Mouse (Mus musculus) telencephalon, adult 2 months (tissue): ENCODE results near the gene Rasl11a.
A peak's percentile ranks its signal among the peaks of the same experiment; 100 is the strongest.
"Not testable (repeated sequence)": the region's sequence is repeated elsewhere in the genome, so short reads cannot be mapped to it uniquely, and the experiment has no call there.

Source experiments
- DNase-seq: peaks from one replicate; pipeline ENCODE4 v3.0.0-alpha.2; 2011; ENCODE audit warnings: low read depth, low spot score

Rasl11a gene

DNA sequence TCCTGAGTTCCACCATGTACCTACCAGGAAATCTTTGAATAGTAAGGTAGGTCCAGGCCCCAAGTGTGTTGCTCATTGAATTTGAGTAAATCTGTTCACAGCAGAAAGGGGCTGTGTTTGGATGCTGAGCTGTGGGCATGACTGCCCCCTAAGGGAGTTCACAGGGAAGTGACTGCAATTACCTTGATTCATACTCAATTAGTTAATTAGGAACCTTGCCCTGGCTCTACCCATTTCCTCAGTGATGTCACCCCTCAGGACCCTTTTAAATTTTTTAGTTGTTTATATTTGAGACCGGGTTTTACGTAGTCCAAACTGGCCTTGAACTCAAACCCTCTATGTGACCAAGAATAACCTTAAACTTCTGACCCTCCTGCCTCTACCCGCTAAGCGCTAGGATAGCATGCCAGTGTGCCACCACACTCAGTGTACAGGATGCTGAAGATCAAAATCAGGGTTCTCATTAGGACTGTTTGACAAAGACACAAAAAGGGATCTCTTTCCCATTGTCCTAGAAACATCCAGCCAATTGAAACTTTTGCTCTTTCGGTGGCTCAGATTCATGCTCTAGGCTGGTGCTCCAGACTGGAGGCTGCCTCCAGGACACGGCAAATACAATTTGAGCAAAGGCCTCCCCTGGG is 450 bp upstream of the Rasl11a start:
- no peak for DNase-seq

DNA sequence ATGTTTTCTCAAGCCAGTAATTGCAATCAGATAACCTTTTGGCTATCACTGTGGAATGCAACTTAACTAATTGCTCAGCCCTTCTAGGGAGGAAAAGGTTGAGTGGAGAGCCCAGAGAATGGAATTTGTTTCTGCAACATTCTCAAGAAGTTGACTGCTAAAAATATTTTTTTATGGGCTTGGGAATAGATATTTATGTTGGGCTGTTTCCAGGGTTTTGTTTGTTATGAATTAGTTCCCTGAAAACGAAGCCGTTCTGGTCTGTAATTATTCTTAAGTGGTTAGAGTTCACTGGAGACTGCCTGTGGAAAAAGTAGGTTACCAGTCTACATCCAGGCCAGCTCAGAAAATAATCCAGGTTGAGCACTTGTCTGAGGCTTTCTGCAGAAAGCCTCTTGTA is 1.6 kb downstream of the Rasl11a start:
- no peak for DNase-seq

DNA sequence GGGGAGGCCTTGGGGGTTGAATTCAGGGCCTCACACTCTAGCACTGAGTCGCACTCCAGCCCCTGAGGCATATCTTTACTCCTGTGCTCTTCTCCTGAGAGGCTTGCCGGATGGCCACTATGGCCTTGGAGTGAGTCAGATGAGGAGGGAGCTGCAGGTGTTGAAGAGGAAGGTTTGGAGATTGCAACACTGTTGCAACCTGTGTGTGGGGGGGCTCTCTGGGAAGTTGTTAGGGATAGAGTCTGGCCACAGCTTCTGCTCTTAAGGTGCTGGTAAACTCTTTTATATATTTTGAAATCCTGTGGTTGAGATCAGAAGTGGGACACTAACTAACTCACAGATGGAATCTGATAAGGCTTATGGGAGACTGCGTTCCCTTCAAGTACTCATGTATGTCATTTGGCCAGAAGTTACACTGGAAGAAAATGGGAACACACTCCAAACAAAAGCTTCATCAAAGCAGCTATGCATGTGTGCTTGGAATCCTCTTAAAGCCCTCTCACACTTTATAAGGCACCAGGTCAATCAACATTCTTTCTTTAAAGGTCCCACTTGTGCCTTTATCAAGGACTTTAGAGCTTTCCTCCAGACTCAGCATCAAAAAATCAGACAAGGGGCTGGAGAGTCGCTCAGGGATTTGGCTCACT is 4.2 kb downstream of the Rasl11a start:
- DNase-seq, result no peak

DNA sequence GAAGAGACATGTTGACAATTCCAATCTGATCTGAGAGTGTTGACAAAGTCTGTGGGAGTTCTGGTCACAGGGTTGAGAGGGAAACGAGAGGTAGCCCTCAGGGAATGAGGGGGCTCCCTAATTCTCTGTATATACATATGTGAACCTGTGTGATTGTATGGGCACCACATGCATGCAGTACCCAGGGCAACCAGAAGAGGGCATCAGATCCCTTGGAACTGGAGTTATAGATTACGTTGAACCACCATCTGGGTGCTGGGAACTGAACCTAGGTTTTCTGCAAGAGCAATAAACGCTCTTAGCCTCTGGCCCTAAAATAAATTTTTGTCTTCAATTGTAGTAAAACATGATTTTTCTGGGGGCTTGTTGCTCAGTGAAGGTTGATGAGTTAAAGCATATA is 11.2 kb downstream of the Rasl11a start:
- DNase-seq, result no peak

DNA sequence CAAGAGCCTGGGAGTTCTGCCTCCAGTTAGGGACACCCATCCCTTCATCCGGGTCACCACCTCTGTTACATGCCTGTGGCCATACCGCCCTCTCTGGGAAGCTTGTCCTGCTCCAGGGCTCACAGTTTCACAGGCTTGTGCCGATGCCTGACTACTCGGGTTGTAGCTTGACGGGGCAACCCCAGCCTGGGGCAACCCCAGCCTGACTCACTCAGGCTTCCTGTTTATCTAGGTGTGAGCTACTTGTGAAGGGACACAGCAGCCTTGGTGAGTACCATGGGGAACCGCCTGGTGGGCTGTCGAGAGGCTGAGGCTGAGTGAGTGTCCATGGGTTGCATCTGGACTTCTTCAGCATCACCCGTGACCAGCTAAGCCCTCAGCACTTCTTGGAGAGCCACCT is 12.7 kb downstream of the Rasl11a start:
- DNase-seq, result no peak

DNA sequence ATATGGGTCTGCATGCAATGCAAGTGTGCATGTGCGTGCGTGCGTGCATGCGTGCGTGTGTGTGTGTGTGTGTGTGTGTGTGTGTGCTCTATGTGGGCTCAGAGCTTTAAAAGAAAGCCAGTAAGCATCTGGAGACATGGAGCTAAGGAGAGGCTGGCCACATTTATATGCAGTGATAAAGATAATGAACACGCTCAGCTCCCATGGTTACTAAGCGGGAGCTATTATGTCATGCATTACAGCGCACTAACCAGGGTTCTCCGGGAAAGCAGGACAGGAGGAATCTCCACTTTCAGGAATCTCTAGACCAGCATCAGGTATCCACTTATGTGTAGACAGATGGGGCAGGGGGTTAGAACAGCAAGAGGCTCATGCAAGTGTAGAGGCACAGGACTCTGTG is 13.9 kb downstream of the Rasl11a start:
- DNase-seq, result no peak

DNA sequence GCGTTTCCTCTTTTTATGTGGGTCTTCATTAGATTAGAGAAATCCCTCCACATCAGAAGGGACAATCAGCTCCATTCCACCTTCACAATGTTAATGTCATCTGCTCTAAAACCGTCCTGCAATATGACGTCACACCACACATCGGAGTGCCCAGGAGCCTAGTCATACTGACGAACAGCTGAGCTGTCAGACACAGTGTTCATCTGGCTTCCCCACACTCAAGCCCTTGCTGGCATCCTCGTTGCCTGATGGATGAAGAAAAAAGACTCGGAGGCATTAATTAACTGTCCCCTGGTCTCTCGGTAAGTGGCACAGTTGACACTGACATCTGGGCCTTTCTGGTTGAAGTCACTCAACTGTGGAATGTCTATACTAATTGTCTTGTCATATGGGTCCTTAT is 14.4 kb downstream of the Rasl11a start:
- no peak for DNase-seq

DNA sequence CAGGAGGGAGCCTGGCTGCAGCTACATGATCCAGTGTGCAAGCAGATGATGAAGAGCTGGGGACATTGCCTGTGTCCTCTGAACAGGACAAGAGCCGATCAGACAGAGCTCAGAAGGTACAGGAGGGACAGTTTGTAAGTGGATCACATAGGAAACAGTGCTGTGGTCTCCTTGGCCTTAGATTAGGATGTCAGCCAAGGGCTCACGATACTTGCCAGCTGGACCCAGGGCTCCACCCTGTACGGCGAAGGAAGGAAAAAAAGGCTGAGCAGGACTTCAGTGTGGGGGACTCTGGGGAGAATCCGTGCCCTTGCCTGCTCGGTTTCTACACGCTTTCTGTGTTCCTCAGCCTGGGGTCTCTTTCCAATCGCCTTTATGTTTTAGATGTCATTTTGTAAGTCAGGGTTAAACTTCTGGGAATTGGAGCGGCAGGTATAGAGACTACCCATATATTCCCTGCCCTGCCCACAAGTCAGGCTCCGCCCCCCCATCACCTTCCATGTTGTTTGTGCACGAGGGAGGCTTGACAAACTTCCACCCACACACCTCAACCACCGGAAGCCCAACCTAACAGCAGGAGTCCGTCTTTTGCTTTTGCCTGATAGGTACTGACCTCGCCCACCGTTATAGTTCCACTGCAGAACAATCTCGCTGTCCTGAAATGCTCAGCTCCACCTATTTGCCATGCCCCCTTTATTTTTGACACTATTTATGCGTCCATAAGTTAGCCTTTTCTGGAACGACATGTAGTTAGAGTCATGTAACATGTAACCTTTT is 15.5 kb downstream of the Rasl11a start:
- no peak for DNase-seq

DNA sequence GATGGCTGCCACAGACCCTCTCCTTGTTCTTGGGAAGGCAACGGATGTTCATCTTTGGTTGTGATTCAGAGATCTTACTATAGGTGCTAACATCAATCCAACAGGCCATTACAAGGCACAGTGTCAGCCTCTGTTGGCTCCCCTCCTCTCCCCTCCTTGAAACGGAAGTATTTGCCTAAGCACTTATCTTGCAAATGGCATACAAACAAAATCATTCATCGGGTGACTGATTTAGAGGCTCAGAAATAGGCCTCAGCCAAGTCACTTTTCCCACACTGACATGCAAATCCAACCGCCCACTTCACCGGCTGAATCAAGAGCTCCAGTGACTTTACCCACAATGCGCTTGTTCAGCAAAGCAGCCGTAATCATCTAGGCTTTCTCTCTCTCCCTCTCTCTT is 16.7 kb downstream of the Rasl11a start:
- peak; percentile 93 for DNase-seq

DNA sequence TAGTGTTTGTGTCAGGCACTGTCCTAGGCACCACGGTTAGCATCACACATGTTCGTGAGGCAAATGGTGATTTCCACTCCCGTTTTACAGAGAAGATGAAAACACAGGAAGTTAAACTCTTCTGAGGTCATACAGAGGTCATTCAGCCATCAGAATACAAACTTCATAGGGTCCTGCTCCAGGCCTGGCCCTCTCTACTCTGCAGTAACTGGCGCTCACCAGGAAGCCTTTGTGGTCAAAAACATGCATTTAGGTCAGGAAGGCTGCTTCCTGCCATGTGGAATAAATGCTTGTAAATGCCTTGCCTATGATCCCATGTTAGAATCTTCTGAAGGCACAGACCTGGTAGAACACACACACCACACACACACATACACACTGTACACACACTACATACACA is 20.6 kb downstream of the Rasl11a start:
- DNase-seq, result no peak

DNA sequence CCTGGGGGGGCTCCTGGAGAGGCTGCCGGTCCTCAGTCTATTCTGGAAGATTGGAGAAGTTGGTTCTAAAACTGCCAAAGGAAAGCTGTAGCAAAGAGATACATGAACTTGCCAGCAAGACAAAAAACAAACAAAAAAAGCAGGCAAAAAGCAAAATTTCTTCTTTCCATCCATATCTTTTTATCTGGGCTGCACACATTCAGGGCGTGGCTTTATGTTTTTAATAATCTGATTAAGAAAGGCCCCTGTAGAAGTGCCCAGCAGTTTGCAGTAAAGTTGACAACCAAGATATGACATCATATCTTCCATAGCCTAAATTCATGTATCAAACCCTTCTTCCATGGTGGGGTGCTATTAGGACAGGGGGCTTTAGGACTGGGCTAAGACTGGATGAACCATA is 21.4 kb downstream of the Rasl11a start:
- no peak for DNase-seq

DNA sequence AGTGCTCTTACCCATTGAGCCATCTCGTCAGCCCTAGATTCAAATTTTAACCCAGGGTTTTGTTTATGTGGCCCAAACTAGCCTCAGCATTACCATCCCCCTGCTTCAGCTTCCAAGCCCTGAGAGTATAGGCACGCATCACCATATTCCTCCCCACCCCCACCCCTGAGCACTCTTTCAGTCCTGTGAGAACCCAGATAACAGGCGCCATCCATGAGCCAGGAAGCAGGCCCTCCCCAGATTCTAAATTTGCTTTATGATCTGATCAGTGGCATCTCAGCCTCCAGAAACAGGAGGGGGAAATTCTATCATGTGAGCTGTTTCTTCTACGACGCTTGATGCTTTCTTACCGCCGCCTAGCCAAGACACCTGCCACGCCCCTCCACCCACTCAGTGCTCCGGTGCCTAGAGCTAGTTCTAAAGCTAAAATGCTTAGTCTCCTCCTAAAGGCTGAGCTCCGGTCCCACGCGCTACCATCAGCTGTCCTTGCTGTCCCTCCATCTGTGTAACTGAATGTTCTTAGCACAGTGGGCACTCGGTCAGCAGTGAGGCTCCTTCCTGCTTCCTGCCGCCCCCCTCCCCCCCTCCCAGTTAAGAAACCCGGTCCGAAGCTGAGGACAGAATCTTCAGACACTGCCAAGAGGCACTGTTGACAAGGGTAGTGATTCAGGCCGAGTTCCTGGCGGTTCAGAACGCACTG is 22.5 kb downstream of the Rasl11a start:
- peak; percentile 90 for DNase-seq

DNA sequence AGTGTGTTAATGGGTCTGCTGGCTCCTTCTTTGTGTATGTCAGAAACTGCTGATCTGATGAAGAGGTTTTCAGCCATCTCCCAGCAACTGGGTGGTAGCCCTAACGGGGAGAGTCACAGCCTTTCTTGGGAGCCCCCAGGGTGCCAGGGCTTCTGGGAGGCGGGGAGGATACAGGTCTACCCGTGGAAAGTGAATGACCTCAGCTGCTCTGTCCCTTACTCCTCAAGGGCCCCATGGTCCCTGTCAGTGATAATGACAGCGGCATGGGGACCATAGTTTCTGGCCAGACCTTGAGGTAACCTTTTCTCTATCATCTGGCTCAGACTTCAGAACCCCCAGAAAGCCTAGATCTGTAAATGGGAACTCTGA is 23.1 kb downstream of the Rasl11a start:
- DNase-seq, result no peak

DNA sequence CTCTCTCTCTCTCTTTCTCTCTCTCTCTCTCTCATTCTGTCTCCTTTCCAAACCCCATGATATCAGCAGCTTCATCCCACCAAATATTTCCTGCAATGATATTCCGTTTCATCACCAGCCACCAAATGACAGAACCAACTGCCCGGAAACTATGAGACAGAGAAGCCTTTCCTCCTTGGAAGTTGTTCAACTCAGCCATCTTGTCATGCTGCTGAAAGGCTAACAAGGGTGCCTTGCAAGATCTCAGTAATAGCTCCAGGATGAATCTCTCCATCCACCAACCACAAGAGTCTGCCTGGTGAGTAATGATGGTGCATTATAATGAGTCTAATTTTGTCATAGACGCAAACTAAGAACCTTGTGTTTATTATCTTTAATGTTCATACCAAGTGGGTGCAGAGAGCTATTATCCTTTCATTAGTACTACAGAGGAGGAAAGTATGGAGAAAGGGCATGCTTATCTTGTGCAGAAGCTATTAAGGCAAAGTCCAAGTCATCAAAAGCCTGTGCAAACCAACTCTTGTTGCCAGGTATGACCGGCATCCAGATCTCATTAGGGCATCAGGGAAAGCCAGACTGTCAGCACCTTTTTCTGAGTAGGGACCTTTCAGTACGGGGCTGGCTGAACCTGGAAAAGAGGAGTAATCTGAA is 28.2 kb downstream of the Rasl11a start:
- no peak for DNase-seq

DNA sequence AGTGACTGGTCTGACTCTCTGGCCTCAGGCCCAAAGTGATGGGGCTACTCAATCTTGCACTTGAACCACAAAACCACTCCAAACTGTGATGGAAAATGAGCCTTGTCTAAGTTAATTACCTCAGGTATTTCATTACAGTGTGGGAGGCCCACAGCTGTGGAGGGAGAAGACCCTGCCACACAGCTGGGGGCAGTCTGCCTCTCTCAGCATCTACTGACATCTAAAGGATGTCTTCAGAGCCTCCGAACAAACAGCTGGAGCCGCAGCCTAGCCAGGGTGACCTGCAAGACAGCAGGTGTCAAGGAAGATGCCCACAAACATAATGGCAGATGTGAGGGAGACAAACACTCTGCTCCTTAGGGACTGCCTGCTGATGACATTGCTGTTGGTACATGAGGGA is 31.2 kb downstream of the Rasl11a start:
- no peak for DNase-seq

DNA sequence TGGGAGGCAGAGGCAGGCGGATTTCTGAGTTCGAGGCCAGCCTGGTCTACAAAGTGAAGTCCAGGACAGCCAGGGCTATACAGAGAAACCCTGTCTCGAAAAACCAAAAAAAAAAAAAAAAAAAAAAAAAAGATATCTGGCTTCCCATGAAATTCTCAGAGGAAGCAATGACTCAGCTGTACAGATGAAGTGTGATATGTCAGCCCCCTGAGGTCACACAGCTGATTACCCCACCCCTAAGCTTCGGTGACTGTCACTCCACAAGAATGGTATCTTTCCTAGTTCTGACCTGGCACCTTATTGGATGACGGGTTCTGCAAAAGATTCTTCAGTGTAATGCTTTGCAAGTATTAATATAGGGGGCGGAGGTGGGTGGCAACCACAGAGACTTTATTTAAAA is 33.0 kb downstream of the Rasl11a start:
- DNase-seq, result not testable (repeated sequence)

DNA sequence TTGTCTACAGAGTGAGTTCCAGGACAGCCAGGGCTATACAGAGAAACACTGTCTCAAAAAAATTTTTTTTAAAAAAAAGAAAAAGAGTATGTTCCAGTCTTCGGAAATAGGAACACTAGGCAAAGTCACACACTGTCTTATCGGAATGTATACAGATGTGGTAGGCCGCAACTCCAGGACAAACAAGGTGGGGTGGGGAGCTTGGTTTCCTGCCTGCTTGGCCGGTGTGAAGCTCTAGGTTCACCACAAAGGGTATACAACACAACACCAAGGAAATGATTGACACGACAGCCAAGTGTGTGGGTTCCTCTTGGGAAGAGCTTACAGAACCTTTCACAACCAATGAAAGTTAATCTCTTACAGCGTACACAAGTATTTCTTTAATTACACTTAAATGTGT is 37.4 kb downstream of the Rasl11a start:
- DNase-seq, result no peak

DNA sequence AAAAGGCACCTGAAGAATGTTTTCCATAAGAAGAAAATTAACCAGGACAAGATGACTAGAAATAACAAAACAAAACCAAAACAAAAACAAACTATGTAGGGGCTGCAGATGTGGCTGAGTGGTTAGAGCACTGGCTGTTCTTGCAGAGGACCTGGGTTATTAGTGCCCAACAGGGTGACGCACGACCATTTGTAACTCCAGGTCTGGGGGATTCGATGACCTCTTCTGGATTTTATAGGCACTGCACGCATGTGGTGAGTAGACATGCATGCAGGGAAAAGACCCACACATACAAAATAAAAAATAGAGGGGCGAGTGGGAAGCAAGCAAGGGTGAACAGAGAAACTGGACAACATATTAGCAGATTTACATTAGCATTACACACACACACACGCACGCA is 38.2 kb downstream of the Rasl11a start:
- DNase-seq, result no peak

DNA sequence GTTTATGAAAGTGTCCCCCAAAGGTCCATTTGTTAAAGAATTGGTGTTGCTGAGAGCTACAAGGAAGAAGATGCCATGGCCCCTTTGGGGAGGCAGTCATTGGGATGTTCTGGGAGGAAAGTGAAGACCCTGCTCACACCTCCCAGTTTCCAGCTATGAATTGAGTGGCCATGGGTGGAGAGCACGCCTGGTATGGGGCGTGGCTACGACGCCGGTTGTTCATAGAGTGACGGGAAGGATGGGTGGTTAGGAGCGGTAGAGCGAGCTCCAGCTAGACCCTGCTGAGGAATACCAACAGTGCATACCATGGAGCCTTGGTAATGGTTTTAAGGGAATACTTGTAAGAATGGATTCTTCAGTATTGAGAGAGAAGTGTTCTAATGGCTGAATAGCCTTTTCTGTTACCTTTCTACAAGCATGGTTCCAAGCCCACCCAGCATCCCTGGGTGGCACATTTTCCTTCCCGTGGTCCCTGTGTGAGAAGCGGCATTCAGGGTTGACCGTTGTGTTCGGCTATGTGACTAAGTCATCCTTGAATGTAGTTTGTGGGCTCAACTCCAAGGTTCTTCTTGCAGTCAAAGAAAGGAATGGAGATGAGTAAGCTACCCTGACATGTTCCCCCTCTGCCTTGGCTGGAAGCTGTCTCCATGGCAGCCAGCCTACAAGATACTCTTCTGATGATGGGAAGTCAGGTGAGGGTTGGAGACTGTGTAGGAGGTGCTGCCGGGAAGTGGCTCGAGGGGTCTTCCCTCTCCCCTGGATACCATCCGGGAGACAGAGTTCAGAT is 38.8 kb downstream of the Rasl11a start:
- DNase-seq, result peak; percentile 27

DNA sequence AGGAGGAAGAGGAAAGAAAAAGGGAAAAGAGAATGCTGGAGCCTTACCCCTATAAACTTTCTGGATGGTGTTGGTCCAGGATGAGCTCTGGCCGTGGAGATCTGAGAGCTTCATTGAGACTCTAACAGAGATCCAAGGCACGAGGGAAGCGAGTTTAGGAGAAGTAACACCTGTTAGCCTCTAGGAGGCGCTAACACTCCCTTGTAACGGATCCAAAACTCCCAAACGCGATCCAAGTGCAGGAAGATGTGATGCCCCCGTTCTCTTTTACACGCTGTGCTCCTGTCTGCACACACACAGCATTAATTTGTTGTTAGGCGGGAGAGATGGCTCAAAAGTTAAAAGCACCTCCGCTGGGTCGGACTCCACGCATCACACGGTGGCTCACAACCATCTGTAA is 46.3 kb downstream of the Rasl11a start:
- no peak for DNase-seq

DNA sequence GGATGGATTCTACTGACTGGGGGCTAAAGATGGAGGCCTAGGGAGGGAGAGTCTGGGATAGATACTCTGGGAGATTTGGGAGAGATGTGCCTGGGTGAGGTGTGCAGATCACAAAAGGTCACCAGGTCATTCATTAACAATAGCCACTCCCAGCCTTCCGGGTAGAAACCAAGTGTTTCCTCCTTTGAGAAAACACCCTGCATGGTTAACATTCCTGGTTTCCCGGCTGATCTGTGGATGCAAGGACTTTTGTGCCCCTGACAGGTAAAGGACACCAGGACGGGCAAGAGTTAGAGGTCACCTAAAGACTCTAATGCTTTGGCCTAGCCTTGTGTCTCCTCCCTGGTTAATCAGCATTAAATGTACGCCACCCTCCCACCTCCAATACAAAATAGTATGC is 48.0 kb downstream of the Rasl11a start:
- DNase-seq, result no peak
